Mouse (Mus musculus) cerebellum, postnatal 4 days (tissue): ENCODE results near the gene Macrod2.
"Not testable (repeated sequence)": the region's sequence is repeated elsewhere in the genome, so short reads cannot be mapped to it uniquely, and the experiment has no call there.

Experiments
- DNase-seq, 2 experiments: peaks; one replicate each; pipeline ENCODE4 v3.0.0; 2022; ENCODE audit warnings: low spot score in 2 of 2, mixed read lengths in 1 of 2

Gene Macrod2

GRCm38 (mm10) chr2:140698585-140698984 lies 303.5 kb downstream of the Macrod2 start:
- no peak for DNase-seq

GRCm38 (mm10) chr2:140703377-140703776 lies 308.3 kb downstream of the Macrod2 start:
- DNase-seq: no peak

- no peak for DNase-seq
These were observed 309.0 kb downstream of the Macrod2 start for GRCm38 (mm10) chr2:140704146-140704545.

- DNase-seq: no peak
These were observed 310.2 kb downstream of the Macrod2 start for GRCm38 (mm10) chr2:140705278-140705677.

- no peak for DNase-seq
These were observed 312.4 kb downstream of the Macrod2 start for GRCm38 (mm10) chr2:140707550-140707949.

GRCm38 (mm10) chr2:140715822-140716221 lies 320.7 kb downstream of the Macrod2 start:
- DNase-seq: no peak

- DNase-seq: no peak
These were observed 322.3 kb downstream of the Macrod2 start for GRCm38 (mm10) chr2:140717407-140717806.

GRCm38 (mm10) chr2:140732616-140733183 lies 337.6 kb downstream of the Macrod2 start:
- no peak for DNase-seq

GRCm38 (mm10) chr2:140740511-140740910 lies 345.4 kb downstream of the Macrod2 start:
- DNase-seq: no peak

GRCm38 (mm10) chr2:140742954-140743353 lies 347.8 kb downstream of the Macrod2 start:
- not testable (repeated sequence) for DNase-seq

GRCm38 (mm10) chr2:140758881-140759280 lies 363.8 kb downstream of the Macrod2 start:
- no peak for DNase-seq

GRCm38 (mm10) chr2:140759732-140760131 lies 364.6 kb downstream of the Macrod2 start:
- no peak for DNase-seq

GRCm38 (mm10) chr2:140760137-140760536 lies 365.0 kb downstream of the Macrod2 start:
- DNase-seq: no peak

- DNase-seq: no peak
These were observed 368.2 kb downstream of the Macrod2 start for GRCm38 (mm10) chr2:140763076-140763891.

- DNase-seq: no peak
These were observed 374.4 kb downstream of the Macrod2 start for GRCm38 (mm10) chr2:140769473-140769872.

- DNase-seq: no peak
These were observed 377.7 kb downstream of the Macrod2 start for GRCm38 (mm10) chr2:140772825-140773224.

GRCm38 (mm10) chr2:140773456-140773855 lies 378.3 kb downstream of the Macrod2 start:
- no peak for DNase-seq

- no peak for DNase-seq
These were observed 379.8 kb downstream of the Macrod2 start for GRCm38 (mm10) chr2:140774808-140775370.

- DNase-seq: no peak
These were observed 380.5 kb downstream of the Macrod2 start for GRCm38 (mm10) chr2:140775448-140776101.

GRCm38 (mm10) chr2:140778212-140778611 lies 383.1 kb downstream of the Macrod2 start:
- no peak for DNase-seq

- no peak for DNase-seq
These were observed 387.9 kb downstream of the Macrod2 start for GRCm38 (mm10) chr2:140783041-140783440.

- DNase-seq: no peak
These were observed 389.5 kb downstream of the Macrod2 start for GRCm38 (mm10) chr2:140784626-140785025.
